Comparison of ENCODE assay signal across 9 mouse cellular contexts in genomic region chr7:81074546-81074945, GRCm38 (mm10). TPM values are rescaled to one million over a fixed set of nuclear protein-coding genes. Genes with fewer than 3 reads are reported as not detected.
DNase-seq lines count a peak whose midpoint lies in the region; ATAC-seq and TF ChIP-seq lines count a peak whose summit lies in the region.
"Had no signal": no experiment of that assay in that cellular context is flagged by ENCODE, and none has a peak within 500 bp of the region (broad histone marks: within the 10 kb centered on the region; RNA-seq: fewer than 3 reads in every experiment).

No protein-coding gene starts in this region.

- 22% methylated on average over 9 of the region's 9 CpGs for WGBS in kidney, postnatal 0 days
- WGBS in kidney, adult 2 months: 33% methylated on average over 9 of the region's 9 CpGs
- 46% methylated on average over 9 of the region's 9 CpGs for WGBS in limb, embryonic 10.5 days
- 38% methylated on average over 9 of the region's 9 CpGs for WGBS in stomach, postnatal 0 days

- no peak overlapping the region for H3K27ac ChIP-seq in kidney, postnatal 0 days
- H3K27ac ChIP-seq in kidney, adult 2 months (ENCODE audit: insufficient read depth, low read depth, low read length): no peak overlapping the region
- peak overlapping the region; percentile 59 for H3K27ac ChIP-seq in limb, embryonic 10.5 days
- peak overlapping the region; percentile 58 for H3K27ac ChIP-seq in stomach, postnatal 0 days (replicated peaks)
- H3K27ac ChIP-seq: midbrain, embryonic 15.5 days had no signal

- no peak for TF ChIP-seq EP300 in stomach, postnatal 0 days (optimal IDR thresholded peaks at IDR 0.05)

- TF ChIP-seq CTCF in kidney, postnatal 0 days (IDR thresholded peaks at IDR 0.05; ENCODE audit: low read depth): no peak
- no peak for TF ChIP-seq CTCF in kidney, adult 2 months (conservative IDR thresholded peaks at IDR 0.05; ENCODE audit: insufficient read depth, insufficient read length, low read depth, low read length)
- TF ChIP-seq CTCF in stomach, postnatal 0 days (IDR thresholded peaks at IDR 0.05; ENCODE audit: low read depth): no peak

- H3K4me3 ChIP-seq in kidney, postnatal 0 days (replicated peaks; ENCODE audit: low read depth, low read length): no peak overlapping the region
- H3K4me3 ChIP-seq in kidney, adult 2 months (ENCODE audit: insufficient read depth, low read depth, low read length): no peak overlapping the region
- H3K4me3 ChIP-seq in limb, embryonic 10.5 days: no peak overlapping the region
- H3K4me3 ChIP-seq in stomach, postnatal 0 days (ENCODE audit: low read depth, low read length): no peak overlapping the region
- H3K4me3 ChIP-seq: midbrain, embryonic 15.5 days had no signal

- H3K4me2 ChIP-seq in kidney, postnatal 0 days (ENCODE audit: low read length): no peak overlapping the region
- H3K4me2 ChIP-seq in stomach, postnatal 0 days (replicated peaks; ENCODE audit: low read depth): no peak overlapping the region
- H3K4me2 ChIP-seq: midbrain, embryonic 15.5 days had no signal

- H3K27me3 ChIP-seq in kidney, postnatal 0 days (ENCODE audit: insufficient read depth, low read length): no peaks in the 10 kb centered on the region
- H3K27me3 ChIP-seq in kidney, adult 2 months (replicated peaks; ENCODE audit: control insufficient read depth, insufficient read depth, low read length): no peaks in the 10 kb centered on the region
- no peaks in the 10 kb centered on the region for H3K27me3 ChIP-seq in limb, embryonic 10.5 days (ENCODE audit: low read depth, poor library complexity, severe bottlenecking)
- H3K27me3 ChIP-seq in stomach, postnatal 0 days (ENCODE audit: control insufficient read depth, insufficient read depth, low read length): no peaks in the 10 kb centered on the region
- H3K27me3 ChIP-seq: midbrain, embryonic 15.5 days had no signal

- no peaks in the 10 kb centered on the region for H3K36me3 ChIP-seq in kidney, postnatal 0 days (ENCODE audit: insufficient read depth, low read length)
- H3K36me3 ChIP-seq in kidney, adult 2 months (ENCODE audit: control insufficient read depth, insufficient read depth, low read length): no peaks in the 10 kb centered on the region
- H3K36me3 ChIP-seq in limb, embryonic 10.5 days: no peaks in the 10 kb centered on the region
- H3K36me3 ChIP-seq in stomach, postnatal 0 days (ENCODE audit: control insufficient read depth, insufficient read depth, low read length): no peaks in the 10 kb centered on the region
- H3K36me3 ChIP-seq: midbrain, embryonic 15.5 days had no signal

- no peaks in the 10 kb centered on the region for H3K9me3 ChIP-seq in kidney, postnatal 0 days (replicated peaks; ENCODE audit: low read length)
- H3K9me3 ChIP-seq in limb, embryonic 10.5 days (replicated peaks): no peaks in the 10 kb centered on the region
- no peaks in the 10 kb centered on the region for H3K9me3 ChIP-seq in stomach, postnatal 0 days (ENCODE audit: control insufficient read depth, low read length)
- H3K9me3 ChIP-seq: midbrain, embryonic 15.5 days had no signal

- ATAC-seq in kidney, postnatal 0 days (replicated peaks; ENCODE audit: low FRiP score, low read depth): peak; percentile 76
- ATAC-seq in common myeloid progenitor, adult 5-6 weeks (replicated peaks; ENCODE audit: low read depth, poor library complexity, severe bottlenecking): peak; percentile 61
- ATAC-seq in stomach, postnatal 0 days (ENCODE audit: low FRiP score, low TSS enrichment): peak; percentile 77
- ATAC-seq: midbrain, embryonic 15.5 days had no signal

- intact Hi-C loops in left cerebral cortex, postnatal 25 days (cut with DNase I): no loop called here

- H3K4me1 ChIP-seq in kidney, postnatal 0 days (replicated peaks; ENCODE audit: insufficient read depth, low read length): peaks cover 16% of the 10 kb centered on the region; the same call in 1 of the 2 replicates
- H3K4me1 ChIP-seq in kidney, adult 2 months (ENCODE audit: control insufficient read depth, insufficient read depth, low read length): no peaks in the 10 kb centered on the region
- H3K4me1 ChIP-seq in limb, embryonic 10.5 days: peaks cover 35% of the 10 kb centered on the region
- peaks cover 2% of the 10 kb centered on the region; the same call in 1 of the 2 replicates for H3K4me1 ChIP-seq in stomach, postnatal 0 days (replicated peaks; ENCODE audit: control insufficient read depth, insufficient read depth)
- H3K4me1 ChIP-seq: midbrain, embryonic 15.5 days had no signal

- no peak overlapping the region for H3K9ac ChIP-seq in kidney, postnatal 0 days (ENCODE audit: low read depth, low read length)
- no peak overlapping the region for H3K9ac ChIP-seq in stomach, postnatal 0 days (ENCODE audit: low read length)
- H3K9ac ChIP-seq: midbrain, embryonic 15.5 days had no signal

- peak; percentile 49 for DNase-seq in kidney, postnatal 0 days (ENCODE audit: low spot score)
- no peak for DNase-seq in kidney, adult 2 months
- peak; percentile 51 for DNase-seq in limb, embryonic 10.5 days (ENCODE audit: low spot score)
- no peak for DNase-seq in stomach, postnatal 0 days (ENCODE audit: low spot score)
- no peak for DNase-seq in urinary bladder, postnatal 4 days (ENCODE audit: low spot score in 2 of 2)
- DNase-seq in layer of hippocampus, adult 9-11 months: no peak
- no peak for DNase-seq in left cerebral cortex, postnatal 25 days (ENCODE audit: low spot score in 2 of 2)

- TF ChIP-seq POLR2A in kidney, adult 2 months (IDR thresholded peaks at IDR 0.05; ENCODE audit: low read depth, low read length): no peak

RNA-seq across cellular contexts. Expression of gene Alpk3, which starts 17.1 kb away (rescaled TPM):
- polyA plus RNA-seq in kidney, postnatal 0 days (2015; fragmentation: Nextera tagmentation; extraction: Ambion mirVana): 0.18 and 0.22 TPM in 2 replicates
- 0.04 and 0.88 TPM in 2 replicates for polyA plus RNA-seq in kidney, adult 2 months (2012; rRNA removed)
- 0.78 and 1.1 TPM in 2 replicates for total RNA-seq in common myeloid progenitor, adult 5-6 weeks (2017)
- 0.19 and 0.48 TPM in 2 replicates for polyA plus RNA-seq in limb, embryonic 10.5 days (2016; fragmentation: Nextera tagmentation; extraction: Ambion mirVana)
- 0.11 and 0.15 TPM in 2 replicates for polyA plus RNA-seq in stomach, postnatal 0 days (2015; fragmentation: Nextera tagmentation; extraction: Ambion mirVana)
- total RNA-seq in left cerebral cortex, postnatal 25 days (2021): under 1 TPM; 0.30 to 0.32 TPM

RNA-seq across cellular contexts. Expression of gene Slc28a1, which starts 40.1 kb away (rescaled TPM):
- 1.1 and 1.3 TPM in 2 replicates for polyA plus RNA-seq in kidney, postnatal 0 days (2015; fragmentation: Nextera tagmentation; extraction: Ambion mirVana)
- 18.8 and 21.9 TPM in 2 replicates for polyA plus RNA-seq in kidney, adult 2 months (2012; rRNA removed)
- not detected in 2 replicates for total RNA-seq in common myeloid progenitor, adult 5-6 weeks (2017)
- 0.09 TPM in 1 of 2 replicates, not detected in the other for polyA plus RNA-seq in limb, embryonic 10.5 days (2016; fragmentation: Nextera tagmentation; extraction: Ambion mirVana)
- polyA plus RNA-seq in stomach, postnatal 0 days (2015; fragmentation: Nextera tagmentation; extraction: Ambion mirVana): not detected in 2 replicates
- total RNA-seq in left cerebral cortex, postnatal 25 days (2021): under 1 TPM in 1 of 2 experiments, not detected in 1; 0.11 TPM
- polyA plus RNA-seq: midbrain, embryonic 15.5 days had no signal

Comparison
In these comparisons a context has a peak if more than half of its experiments do, and no peak if none do; other contexts are left out.
1. DNase-seq: peak in kidney, postnatal 0 days (single experiment) and limb, embryonic 10.5 days (single experiment); none in kidney, adult 2 months (single experiment), stomach, postnatal 0 days (single experiment), urinary bladder, postnatal 4 days (0 of 2), layer of hippocampus, adult 9-11 months (single experiment) and left cerebral cortex, postnatal 25 days (0 of 2).
2. H3K27ac ChIP-seq: peak in limb, embryonic 10.5 days (single experiment) and stomach, postnatal 0 days (single experiment); none in kidney, postnatal 0 days (single experiment) and kidney, adult 2 months (single experiment).
3. Peak in every context shown above with its lines, with median percentiles within 50 percentile points of each other: ATAC-seq.